Mouse (Mus musculus): Measurements from ENCODE around the gene Rgl1.

- TF ChIP-seq CTCF (IDR thresholded peaks at IDR 0.05; ENCODE audit: low read depth) (peak; percentile 93), EP300 (IDR thresholded peaks at IDR 0.05; ENCODE audit: low read depth) (no peak)
Observed at GRCm38 (mm10) chr1:152779071-152779737, 13.1 kb upstream of the Rgl1 start.
